Mouse (Mus musculus) limb, embryonic 12.5 days (tissue): ENCODE data around the gene Krtap19-2. TPM values are rescaled to one million over a fixed set of nuclear protein-coding genes. Genes with fewer than 3 reads are reported as not detected.

ENCODE experiments used
- ATAC-seq: fragments of 200-750 bp; cut with Nextera tagmentation; 2 replicates; pipeline ENCODE4 v1.8.0; 2017; ENCODE audit warnings: low read depth, moderate TSS enrichment; ENCODE audit not compliant: insufficient number of reproducible peaks, insufficient read depth, low FRiP score, low TSS enrichment
- H3K27ac ChIP-seq: fragments of 300-500 bp; sonication (generic); 2 replicates; pipeline ENCODE4 v1.5.1; 2016; ENCODE audit warnings: mild to moderate bottlenecking, moderate library complexity
- H3K27me3 ChIP-seq: fragments of 300-500 bp; sonication (generic); 2 replicates; pipeline ENCODE4 v1.6.1; 2016; ENCODE audit warnings: mild to moderate bottlenecking, moderate library complexity
- H3K36me3 ChIP-seq: fragments of 300-500 bp; sonication (generic); 2 replicates; pipeline ENCODE4 v1.6.1; 2016; ENCODE audit warnings: mild to moderate bottlenecking, moderate library complexity
- H3K4me1 ChIP-seq: fragments of 300-500 bp; sonication (generic); replicated peaks from 2 replicates; pipeline ENCODE4 v1.6.1; 2016
- H3K4me2 ChIP-seq: fragments of 300-500 bp; sonication (generic); 2 replicates; pipeline ENCODE4 v1.6.1; 2016; ENCODE audit warnings: mild to moderate bottlenecking, moderate library complexity
- H3K4me3 ChIP-seq: fragments of 300-500 bp; sonication (generic); replicated peaks from 2 replicates; pipeline ENCODE4 v1.5.1; 2016; ENCODE audit warnings: mild to moderate bottlenecking
- H3K9ac ChIP-seq: fragments of 300-500 bp; sonication (generic); replicated peaks from 2 replicates; pipeline ENCODE4 v1.6.1; 2016; ENCODE audit warnings: mild to moderate bottlenecking, moderate library complexity
- H3K9me3 ChIP-seq: fragments of 300-500 bp; sonication (generic); 2 replicates; pipeline ENCODE4 v1.6.1; 2016; ENCODE audit warnings: mild to moderate bottlenecking, moderate library complexity
- WGBS: fragments of 180-500 bp; shearing (Covaris S2); methylation state at CpG from one replicate; pipeline ENCODE4 v1.1.7; 2016; 5-methylcytosine and 5-hydroxymethylcytosine counted together
- polyA plus RNA-seq: library from polyadenylated mRNA; unstranded; fragments of >200 nt; fragmentation: Nextera tagmentation; extraction: Ambion mirVana; gene quantifications from 2 replicates; pipeline ENCODE4 v1.2.1, GENCODE M21; 2016

Gene Krtap19-2
- polyA plus RNA-seq = not detected in 2 replicates

- H3K4me2 ChIP-seq = no peak within 1 kb of the TSS
- no peak within 1 kb of the TSS for H3K27ac ChIP-seq
- no peak within 1 kb of the TSS for H3K4me3 ChIP-seq
- 90% methylated on average over 3 of the region's 3 CpGs for WGBS
- H3K4me1 ChIP-seq = no peaks in the 10 kb centered on the region
- H3K36me3 ChIP-seq = no peaks in the 10 kb centered on the region
- H3K27me3 ChIP-seq = no peaks in the 10 kb centered on the region
- ATAC-seq = no peak
- no peak within 1 kb of the TSS for H3K9ac ChIP-seq
- H3K9me3 ChIP-seq = no peaks in the 10 kb centered on the region
Measured at GRCm38 (mm10) chr16:88874169-88874568, at the start of gene Krtap19-2. Gene Krtap19-2 (minus strand): TSS chr16:88874269.

- no peak within 1 kb of the TSS for H3K4me3 ChIP-seq
- no peak within 1 kb of the TSS for H3K4me2 ChIP-seq
- H3K27ac ChIP-seq = no peak within 1 kb of the TSS
- no peak within 1 kb of the TSS for H3K9ac ChIP-seq
- WGBS = 92% methylated on average over 6 of the region's 6 CpGs
- no peaks in the 10 kb centered on the region for H3K27me3 ChIP-seq
- H3K4me1 ChIP-seq = no peaks in the 10 kb centered on the region
- no peaks in the 10 kb centered on the region for H3K36me3 ChIP-seq
- no peak for ATAC-seq
- no peaks in the 10 kb centered on the region for H3K9me3 ChIP-seq
Measured at GRCm38 (mm10) chr16:88896357-88896756, 22.3 kb upstream of the Krtap19-2 start, which contains the start of gene Krtap19-5. Gene Krtap19-5 (minus strand): TSS chr16:88896457.

GRCm38 (mm10) chr16:88886870-88887269, 12.8 kb upstream of the Krtap19-2 start:
- no peaks in the 10 kb centered on the region for H3K27me3 ChIP-seq
- H3K9me3 ChIP-seq = no peaks in the 10 kb centered on the region
- no peak overlapping the region for H3K9ac ChIP-seq
- H3K27ac ChIP-seq = no peak overlapping the region
- no peaks in the 10 kb centered on the region for H3K4me1 ChIP-seq
- H3K4me3 ChIP-seq = no peak overlapping the region
- no peak for ATAC-seq
- H3K36me3 ChIP-seq = no peaks in the 10 kb centered on the region
- H3K4me2 ChIP-seq = no peak overlapping the region
- 82% methylated on average over 6 of the region's 6 CpGs for WGBS

GRCm38 (mm10) chr16:88884989-88885388, 10.9 kb upstream of the Krtap19-2 start, which contains the start of gene Krtap19-4:
Gene Krtap19-4 (minus strand): TSS chr16:88885089.
- H3K36me3 ChIP-seq = no peaks in the 10 kb centered on the region

GRCm38 (mm10) chr16:88877938-88878337, 3.9 kb upstream of the Krtap19-2 start, which contains the start of gene Krtap19-3:
Gene Krtap19-3 (minus strand): TSS chr16:88878038.
- Histone ChIP-seq H3K4me3 (no peak within 1 kb of the TSS), H3K9ac (no peak within 1 kb of the TSS), H3K27me3 (no peaks in the 10 kb centered on the region), H3K4me2 (no peak within 1 kb of the TSS), H3K27ac (no peak within 1 kb of the TSS), H3K36me3 (no peaks in the 10 kb centered on the region), H3K4me1 (no peaks in the 10 kb centered on the region), H3K9me3 (no peaks in the 10 kb centered on the region)
- 95% methylated on average over 2 of the region's 2 CpGs for WGBS
- ATAC-seq = no peak

More at GRCm38 (mm10) chr16:88884989-88885388, 10.9 kb upstream of the Krtap19-2 start, which contains the start of gene Krtap19-4:
- no peak for ATAC-seq
- Histone ChIP-seq H3K4me3 (no peak within 1 kb of the TSS), H3K4me2 (no peak within 1 kb of the TSS), H3K9ac (no peak within 1 kb of the TSS), H3K27ac (no peak within 1 kb of the TSS), H3K27me3 (no peaks in the 10 kb centered on the region), H3K9me3 (no peaks in the 10 kb centered on the region), H3K4me1 (no peaks in the 10 kb centered on the region)
- 88% methylated on average over 5 of the region's 5 CpGs for WGBS

GRCm38 (mm10) chr16:88869311-88869710, 4.8 kb downstream of the Krtap19-2 start, which contains the start of gene Krtap19-1:
Gene Krtap19-1 (minus strand): TSS chr16:88869411.
- ATAC-seq = no peak
- no peaks in the 10 kb centered on the region for H3K27me3 ChIP-seq
- no peaks in the 10 kb centered on the region for H3K36me3 ChIP-seq
- no peak within 1 kb of the TSS for H3K9ac ChIP-seq
- 84% methylated on average over 6 of the region's 6 CpGs for WGBS
- H3K4me1 ChIP-seq = no peaks in the 10 kb centered on the region
- H3K4me3 ChIP-seq = no peak within 1 kb of the TSS
- H3K27ac ChIP-seq = no peak within 1 kb of the TSS
- no peak within 1 kb of the TSS for H3K4me2 ChIP-seq
- H3K9me3 ChIP-seq = no peaks in the 10 kb centered on the region

GRCm38 (mm10) chr16:88864887-88865407, 9.1 kb downstream of the Krtap19-2 start:
- Histone ChIP-seq H3K9ac (no peak overlapping the region), H3K27ac (no peak overlapping the region), H3K27me3 (no peaks in the 10 kb centered on the region; the same call in 1 of the 2 replicates), H3K4me1 (no peaks in the 10 kb centered on the region), H3K4me2 (no peak overlapping the region), H3K4me3 (no peak overlapping the region), H3K9me3 (no peaks in the 10 kb centered on the region), H3K36me3 (no peaks in the 10 kb centered on the region)
- 66% methylated on average over 4 of the region's 4 CpGs for WGBS
- no peak for ATAC-seq

- no peak overlapping the region for H3K9ac ChIP-seq
- ATAC-seq = no peak
- 9% methylated on average over 5 of the region's 5 CpGs for WGBS
Measured at GRCm38 (mm10) chr16:88851450-88851849, 22.6 kb downstream of the Krtap19-2 start.

GRCm38 (mm10) chr16:88848558-88848957, 25.5 kb downstream of the Krtap19-2 start:
- Histone ChIP-seq H3K4me1 (no peaks in the 10 kb centered on the region), H3K4me2 (no peak overlapping the region), H3K4me3 (no peak overlapping the region), H3K9me3 (no peaks in the 10 kb centered on the region), H3K27me3 (no peaks in the 10 kb centered on the region), H3K27ac (no peak overlapping the region), H3K9ac (no peak overlapping the region), H3K36me3 (no peaks in the 10 kb centered on the region)
- no peak for ATAC-seq
- 90% methylated on average over 4 of the region's 4 CpGs for WGBS

More at GRCm38 (mm10) chr16:88851450-88851849, 22.6 kb downstream of the Krtap19-2 start:
- Histone ChIP-seq H3K4me1 (no peaks in the 10 kb centered on the region), H3K27ac (no peak overlapping the region), H3K36me3 (no peaks in the 10 kb centered on the region), H3K9me3 (no peaks in the 10 kb centered on the region), H3K4me3 (no peak overlapping the region), H3K4me2 (no peak overlapping the region), H3K27me3 (no peaks in the 10 kb centered on the region)

GRCm38 (mm10) chr16:88847363-88847762, 26.7 kb downstream of the Krtap19-2 start:
- no peak for ATAC-seq
- no peaks in the 10 kb centered on the region for H3K9me3 ChIP-seq
- WGBS = 97% methylated on average over 1 of the region's 1 CpGs
- H3K36me3 ChIP-seq = no peaks in the 10 kb centered on the region
- H3K27me3 ChIP-seq = no peaks in the 10 kb centered on the region
- H3K9ac ChIP-seq = no peak overlapping the region
- no peaks in the 10 kb centered on the region for H3K4me1 ChIP-seq
- no peak overlapping the region for H3K4me3 ChIP-seq
- H3K27ac ChIP-seq = no peak overlapping the region
- no peak overlapping the region for H3K4me2 ChIP-seq

GRCm38 (mm10) chr16:88826978-88827377, 47.1 kb downstream of the Krtap19-2 start:
- Histone ChIP-seq H3K9me3 (no peaks in the 10 kb centered on the region), H3K36me3 (no peaks in the 10 kb centered on the region), H3K27ac (no peak overlapping the region), H3K27me3 (no peaks in the 10 kb centered on the region), H3K4me2 (no peak overlapping the region), H3K4me1 (no peaks in the 10 kb centered on the region), H3K9ac (no peak overlapping the region), H3K4me3 (no peak overlapping the region)
- 12% methylated on average over 3 of the region's 3 CpGs for WGBS
- no peak for ATAC-seq
